Comparison of ENCODE assay signal across 10 mouse cellular contexts in the genomic region with DNA sequence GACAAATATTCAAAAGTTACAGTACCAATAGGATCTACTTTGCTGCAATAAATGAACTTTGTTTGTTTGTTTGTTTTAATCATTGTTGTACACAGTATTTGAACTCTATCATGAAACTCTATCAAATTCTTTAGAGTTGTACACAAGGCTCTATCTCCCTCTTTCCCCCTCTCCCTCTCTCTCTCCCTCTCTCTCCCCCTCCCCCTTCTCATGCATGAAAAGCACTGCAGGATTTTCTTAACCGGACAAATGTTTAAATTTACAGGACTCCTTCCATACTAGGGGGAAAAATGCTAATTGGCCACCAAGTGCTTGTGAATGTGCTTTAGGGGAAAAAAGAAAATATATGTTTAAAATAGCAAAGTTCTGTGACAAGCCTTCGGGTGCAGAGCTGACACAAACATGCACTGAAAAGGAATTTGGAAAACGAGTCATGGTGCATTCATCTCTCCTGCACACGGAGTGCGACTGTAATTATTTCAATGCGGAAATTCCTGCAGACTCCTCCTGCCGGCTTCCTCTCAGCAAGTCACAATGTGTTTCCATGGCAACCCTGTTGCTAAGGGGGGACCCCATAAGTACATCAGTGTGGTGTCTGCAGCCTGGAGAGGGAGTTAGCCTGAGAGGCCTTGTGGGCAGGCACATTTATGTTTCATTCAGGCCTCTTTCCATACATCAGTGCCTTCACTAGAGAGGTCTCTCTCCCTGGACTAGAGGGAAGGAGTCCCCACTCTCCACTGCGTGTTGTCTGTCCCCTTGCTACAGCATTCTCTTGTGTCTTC. TPM values are rescaled to one million over a fixed set of nuclear protein-coding genes. Genes with fewer than 3 reads are reported as not detected.
DNase-seq lines count a peak whose midpoint lies in the region; ATAC-seq and TF ChIP-seq lines count a peak whose summit lies in the region.
"Had no signal": no experiment of that assay in that cellular context is flagged by ENCODE, and none has a peak within 500 bp of the region (broad histone marks: within the 10 kb centered on the region; RNA-seq: fewer than 3 reads in every experiment).

No protein-coding gene starts in this region.

- DNase-seq in brain, adult 2 months (ENCODE audit: low read depth, low spot score): peak; percentile 91
- DNase-seq in embryonic facial prominence, embryonic 10.5 days (ENCODE audit: low spot score): peak; percentile 81
- DNase-seq in hindbrain, embryonic 14.5 days (ENCODE audit: low spot score): peak; percentile 87
- DNase-seq in heart, adult 2 months: no peak
- no peak for DNase-seq in kidney, adult 11 months
- DNase-seq in urinary bladder, adult 18-20 months (ENCODE audit: low spot score in 2 of 2): no peak
- DNase-seq in cerebellum, adult 11-12 months: no peak

- peak overlapping the region; percentile 79 for H3K27ac ChIP-seq in embryonic facial prominence, embryonic 10.5 days (replicated peaks)
- H3K27ac ChIP-seq in hindbrain, embryonic 14.5 days: peak overlapping the region; percentile 64
- peak overlapping the region; percentile 78 for H3K27ac ChIP-seq in midbrain, embryonic 16.5 days (ENCODE audit: low read length)
- H3K27ac ChIP-seq in heart, adult 2 months: no peak overlapping the region
- H3K27ac ChIP-seq: liver, embryonic 14.5 days had no signal

- H3K9ac ChIP-seq in hindbrain, embryonic 14.5 days: no peak overlapping the region
- H3K9ac ChIP-seq in midbrain, embryonic 16.5 days (ENCODE audit: low read depth, low read length): no peak overlapping the region
- no peak overlapping the region for H3K9ac ChIP-seq in heart, adult 2 months (ENCODE audit: low read depth, low read length)
- H3K9ac ChIP-seq: liver, embryonic 14.5 days had no signal

- no peaks in the 10 kb centered on the region for H3K27me3 ChIP-seq in embryonic facial prominence, embryonic 10.5 days (replicated peaks; ENCODE audit: low read depth, poor library complexity, severe bottlenecking)
- no peaks in the 10 kb centered on the region for H3K27me3 ChIP-seq in hindbrain, embryonic 14.5 days (ENCODE audit: control insufficient read depth, insufficient read depth, low read length)
- no peaks in the 10 kb centered on the region for H3K27me3 ChIP-seq in midbrain, embryonic 16.5 days (ENCODE audit: control insufficient read depth, insufficient read depth, low read depth, low read length)
- H3K27me3 ChIP-seq in heart, adult 2 months (ENCODE audit: control insufficient read depth, insufficient read depth, low read length): no peaks in the 10 kb centered on the region

- 10% methylated on average over 8 of the region's 8 CpGs for WGBS in embryonic facial prominence, embryonic 10.5 days
- 4% methylated on average over 8 of the region's 8 CpGs for WGBS in hindbrain, embryonic 14.5 days
- under 1% methylated on average over 8 of the region's 8 CpGs for WGBS in midbrain, embryonic 16.5 days
- 35% methylated on average over 8 of the region's 8 CpGs for WGBS in heart, adult 2 months

- no peaks in the 10 kb centered on the region for H3K79me2 ChIP-seq in heart, adult 2 months (replicated peaks; ENCODE audit: control insufficient read depth, insufficient read depth, low read length)

- H3K4me1 ChIP-seq in embryonic facial prominence, embryonic 10.5 days: peaks cover 21% of the 10 kb centered on the region
- H3K4me1 ChIP-seq in hindbrain, embryonic 14.5 days (replicated peaks; ENCODE audit: control insufficient read depth, insufficient read depth, low read length): peaks cover 18% of the 10 kb centered on the region
- peaks cover 20% of the 10 kb centered on the region for H3K4me1 ChIP-seq in midbrain, embryonic 16.5 days (ENCODE audit: control insufficient read depth, insufficient read depth, low read length)
- H3K4me1 ChIP-seq in heart, adult 2 months (ENCODE audit: control insufficient read depth, insufficient read depth, low read length): no peaks in the 10 kb centered on the region

- intact Hi-C loops in heart, adult 2 months (cut with DNase I): no loop called here

- H3K36me3 ChIP-seq in embryonic facial prominence, embryonic 10.5 days (replicated peaks): no peaks in the 10 kb centered on the region
- no peaks in the 10 kb centered on the region for H3K36me3 ChIP-seq in hindbrain, embryonic 14.5 days (replicated peaks; ENCODE audit: control insufficient read depth, insufficient read depth)
- no peaks in the 10 kb centered on the region for H3K36me3 ChIP-seq in midbrain, embryonic 16.5 days (ENCODE audit: control insufficient read depth, insufficient read depth, low read length)
- H3K36me3 ChIP-seq in heart, adult 2 months (ENCODE audit: control insufficient read depth, insufficient read depth, low read length): no peaks in the 10 kb centered on the region

- TF ChIP-seq CTCF in heart, adult 2 months (IDR thresholded peaks at IDR 0.05): no peak

- H3K4me3 ChIP-seq in embryonic facial prominence, embryonic 10.5 days: peak overlapping the region; percentile 34
- H3K4me3 ChIP-seq in hindbrain, embryonic 14.5 days (replicated peaks; ENCODE audit: low read length): no peak overlapping the region
- peak overlapping the region; percentile 2; the same call in 1 of the 2 replicates for H3K4me3 ChIP-seq in midbrain, embryonic 16.5 days (ENCODE audit: low read depth, low read length)
- no peak overlapping the region for H3K4me3 ChIP-seq in heart, adult 2 months

- no peak for TF ChIP-seq EP300 in heart, adult 2 months (IDR thresholded peaks at IDR 0.05; ENCODE audit: insufficient read depth, low read depth, low read length)

- H3K4me2 ChIP-seq in hindbrain, embryonic 14.5 days (replicated peaks): peak overlapping the region; percentile 42
- peak overlapping the region; percentile 42 for H3K4me2 ChIP-seq in midbrain, embryonic 16.5 days (ENCODE audit: low read length)

- peaks cover 4% of the 10 kb centered on the region; the same call in 1 of the 2 replicates for H3K9me3 ChIP-seq in embryonic facial prominence, embryonic 10.5 days
- H3K9me3 ChIP-seq in hindbrain, embryonic 14.5 days (ENCODE audit: control insufficient read depth, low read length): 0 out of 2 replicates have a peak, but pooled peaks cover 3% of the 10 kb centered on the region
- no peaks in the 10 kb centered on the region for H3K9me3 ChIP-seq in midbrain, embryonic 16.5 days (replicated peaks; ENCODE audit: control insufficient read depth, low read length, poor library complexity, severe bottlenecking)

- peak; percentile 95 for ATAC-seq in hindbrain, embryonic 14.5 days (ENCODE audit: low FRiP score)
- ATAC-seq in midbrain, embryonic 16.5 days: peak; percentile 97
- ATAC-seq: Patski had no signal

- TF ChIP-seq POLR2A in heart, adult 2 months (IDR thresholded peaks at IDR 0.05; ENCODE audit: insufficient read depth, low read depth, low read length): no peak

RNA-seq across cellular contexts. Expression of a gene that starts 11.2 kb away (rescaled TPM):
- 0.92 and 0.94 TPM in 2 replicates for polyA plus RNA-seq in embryonic facial prominence, embryonic 10.5 days (2016; fragmentation: Nextera tagmentation; extraction: Ambion mirVana)
- 7.2 and 11.6 TPM in 2 replicates for polyA plus RNA-seq in hindbrain, embryonic 14.5 days (2014; fragmentation: Nextera tagmentation; extraction: Ambion mirVana)
- 7.2 and 8.3 TPM in 2 replicates for polyA plus RNA-seq in midbrain, embryonic 16.5 days (2015; fragmentation: Nextera tagmentation; extraction: Ambion mirVana)
- total RNA-seq in heart, adult 2 months (2021): 1 to 10 TPM in 1 of 2 experiments, under 1 TPM in 1; 0.91 to 2.1 TPM
- 0.80 and 1.2 TPM in 2 replicates for polyA plus RNA-seq in heart, adult 2 months (2012; rRNA removed)

Comparison
In these comparisons a context has a peak if more than half of its experiments do, and no peak if none do; other contexts are left out.
1. DNase-seq: peak in brain, adult 2 months (single experiment), embryonic facial prominence, embryonic 10.5 days (single experiment) and hindbrain, embryonic 14.5 days (single experiment); none in heart, adult 2 months (0 of 2), kidney, adult 11 months (single experiment), urinary bladder, adult 18-20 months (0 of 2) and cerebellum, adult 11-12 months (single experiment).
2. H3K4me3 ChIP-seq: peak in embryonic facial prominence, embryonic 10.5 days (single experiment) and midbrain, embryonic 16.5 days (single experiment); none in hindbrain, embryonic 14.5 days (single experiment) and heart, adult 2 months (single experiment).